Mouse (Mus musculus) heart, postnatal 0 days (tissue): ENCODE measurements around the gene Zfp101. TPM values are rescaled to one million over a fixed set of nuclear protein-coding genes. Genes with fewer than 3 reads are reported as not detected.

Experiments used
- ATAC-seq: fragments of 200-750 bp; cut with Nextera tagmentation; 2 replicates; pipeline ENCODE4 v1.8.0; 2017; ENCODE audit warnings: low read depth, moderate number of reproducible peaks, moderate library complexity; ENCODE audit not compliant: insufficient read depth
- DNase-seq: peaks from one replicate; pipeline ENCODE4 v3.0.0-alpha.2; 2016; ENCODE audit warnings: low spot score
- H3K27ac ChIP-seq: fragments of 300-500 bp; sonication (generic); 2 replicates; pipeline ENCODE4 v1.5.1; 2014; ENCODE audit warnings: low read depth, mild to moderate bottlenecking
- H3K27me3 ChIP-seq: fragments of 300-500 bp; sonication (generic); 2 replicates; pipeline ENCODE4 v1.6.1; 2014; ENCODE audit warnings: low read length, mixed read lengths; ENCODE audit not compliant: control insufficient read depth, insufficient read depth
- H3K36me3 ChIP-seq: fragments of 300-500 bp; sonication (generic); replicated peaks from 2 replicates; pipeline ENCODE4 v1.6.1; 2014; ENCODE audit warnings: low read length, mixed read lengths; ENCODE audit not compliant: control insufficient read depth, insufficient read depth
- H3K4me1 ChIP-seq: fragments of 300-500 bp; sonication (generic); 2 replicates; pipeline ENCODE4 v1.6.1; 2014; ENCODE audit warnings: antibody characterized with exemption; ENCODE audit not compliant: control insufficient read depth, insufficient read depth
- H3K4me2 ChIP-seq: fragments of 300-500 bp; sonication (generic); 2 replicates; pipeline ENCODE4 v1.6.1; 2014; ENCODE audit warnings: low read depth, mild to moderate bottlenecking, low read length, moderate library complexity
- H3K4me3 ChIP-seq: fragments of 300-500 bp; sonication (generic); 2 replicates; pipeline ENCODE4 v1.5.1; 2014; ENCODE audit warnings: low read depth, low read length
- H3K9ac ChIP-seq: fragments of 300-500 bp; sonication (generic); replicated peaks from 2 replicates; pipeline ENCODE4 v1.6.1; 2014; ENCODE audit warnings: low read depth, low read length, mixed read lengths
- H3K9me3 ChIP-seq: fragments of 300-500 bp; sonication (generic); replicated peaks from 2 replicates; pipeline ENCODE4 v1.6.1; 2016; ENCODE audit warnings: low read length; ENCODE audit not compliant: control insufficient read depth
- CTCF ChIP-seq: IDR thresholded peaks from 2 replicates; pipeline ENCODE4 v1.5.1; 2016; ENCODE audit warnings: antibody characterized with exemption, control low read depth, low read depth
- EP300 ChIP-seq: IDR thresholded peaks from 2 replicates; pipeline ENCODE4 v1.6.1; 2016; ENCODE audit warnings: antibody characterized with exemption, low read depth
- WGBS: fragments of 180-500 bp; shearing (Covaris S2); extraction: QIAGEN DNeasy Blood & Tissue Kit; methylation state at CpG from one replicate; pipeline ENCODE4 v1.1.7; 2014; 5-methylcytosine and 5-hydroxymethylcytosine counted together
- polyA plus RNA-seq: library from polyadenylated mRNA; unstranded; fragments of >200 nt; fragmentation: Nextera tagmentation; extraction: Ambion mirVana; gene quantifications from 2 replicates; pipeline ENCODE4 v1.2.1, GENCODE M21; 2015
- total RNA-seq: library from RNA; depleted of rRNA; stranded (reverse); fragments of >200 nt; gene quantifications from 2 replicates; pipeline ENCODE4 v1.2.3, GENCODE M21; 2014; ENCODE audit warnings: low replicate concordance; rRNA removed

The Zfp101 gene
- total and polyA plus RNA-seq, 2 experiments from 2014 or later = 3.4 to 6.6 TPM

DNA sequence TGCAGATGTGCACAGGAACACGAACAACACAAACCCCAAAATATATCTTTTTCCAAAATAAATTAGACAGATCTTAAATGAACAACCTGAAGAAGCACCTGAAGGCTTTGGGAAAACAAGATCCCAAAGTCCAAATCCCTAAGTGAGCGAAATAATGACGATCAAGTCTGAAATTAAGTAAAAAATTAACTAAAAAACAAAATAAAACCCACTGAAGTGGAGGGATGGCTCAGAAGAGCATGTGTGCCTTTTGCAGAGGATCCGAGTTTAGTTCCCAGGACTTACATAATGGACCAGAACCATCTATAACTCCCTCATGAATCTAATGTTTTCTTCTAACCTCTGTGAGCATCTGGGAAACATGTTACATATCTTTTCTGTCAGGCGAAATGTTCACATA lies 2.2 kb downstream of the Zfp101 start:
- H3K4me1 ChIP-seq = peaks cover 11% of the 10 kb centered on the region; the same call in 1 of the 2 replicates
- 93% methylated on average over 5 of the region's 5 CpGs for WGBS
- no peaks in the 10 kb centered on the region for H3K36me3 ChIP-seq
- H3K9ac ChIP-seq = no peak overlapping the region
- TF ChIP-seq EP300 (no peak), CTCF (no peak)
- H3K27me3 ChIP-seq = no peaks in the 10 kb centered on the region
- ATAC-seq (no peak), DNase-seq (no peak)
- H3K4me3 ChIP-seq = no peak overlapping the region
- H3K9me3 ChIP-seq = no peaks in the 10 kb centered on the region
- H3K27ac ChIP-seq = no peak overlapping the region
- no peak overlapping the region for H3K4me2 ChIP-seq

DNA sequence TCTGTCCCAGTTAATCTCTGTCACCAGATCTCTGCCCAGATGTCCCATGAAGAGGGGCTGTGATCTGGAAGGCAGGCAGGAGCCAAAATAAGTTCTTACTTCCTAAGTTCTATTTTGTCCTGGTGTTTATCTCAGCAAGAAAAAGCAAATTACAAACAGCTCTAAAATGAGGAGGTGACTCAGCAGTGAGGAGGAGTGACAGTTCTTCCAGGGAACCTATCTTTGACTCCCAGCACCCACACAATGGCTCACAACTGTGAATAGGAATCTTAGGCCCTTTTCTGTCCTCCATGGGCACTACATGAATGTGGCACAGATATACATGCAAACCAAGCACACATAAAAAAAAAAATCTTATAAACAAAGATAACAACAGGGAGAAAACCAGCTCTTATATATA lies 8.7 kb downstream of the Zfp101 start:
- no peak for TF ChIP-seq EP300
- TF ChIP-seq CTCF = no peak
- Histone ChIP-seq H3K9ac (no peak overlapping the region), H3K4me1 (no peaks in the 10 kb centered on the region), H3K27ac (no peak overlapping the region), H3K4me2 (no peak overlapping the region), H3K4me3 (no peak overlapping the region), H3K27me3 (no peaks in the 10 kb centered on the region), H3K36me3 (peaks cover 48% of the 10 kb centered on the region), H3K9me3 (no peaks in the 10 kb centered on the region)
- ATAC-seq = no peak
- DNase-seq = no peak

- Histone ChIP-seq H3K4me3 (no peak overlapping the region), H3K4me2 (no peak overlapping the region), H3K9me3 (no peaks in the 10 kb centered on the region), H3K9ac (no peak overlapping the region), H3K4me1 (no peaks in the 10 kb centered on the region), H3K36me3 (no peaks in the 10 kb centered on the region), H3K27me3 (no peaks in the 10 kb centered on the region), H3K27ac (no peak overlapping the region)
- TF ChIP-seq EP300 (no peak), CTCF (no peak)
- 84% methylated on average over 3 of the region's 3 CpGs for WGBS
- DNase-seq = no peak
- ATAC-seq = no peak
Measured at GRCm38 (mm10) chr17:33372795-33373194, 21.6 kb downstream of the Zfp101 start.

- ATAC-seq = peak; percentile 100
- TF ChIP-seq CTCF (peak; percentile 4; the same call in 1 of the 2 replicates), EP300 (no peak)
- Histone ChIP-seq H3K9me3 (no peaks in the 10 kb centered on the region), H3K36me3 (no peaks in the 10 kb centered on the region), H3K27ac (peak within 1 kb of the TSS; percentile 81), H3K4me3 (peak within 1 kb of the TSS; percentile 87), H3K27me3 (no peaks in the 10 kb centered on the region), H3K4me1 (no peaks in the 10 kb centered on the region), H3K9ac (peak within 1 kb of the TSS; percentile 77), H3K4me2 (peak within 1 kb of the TSS; percentile 77)
- peak; percentile 95 for DNase-seq
- 4% methylated on average over 47 of the region's 47 CpGs for whole genome bisulfite sequencing
Measured at GRCm38 (mm10) chr17:33358411-33359384, 35.7 kb downstream of the Zfp101 start, which contains the start of gene Zfp81. TSS of gene Zfp81 (minus strand) at chr17:33358878.

GRCm38 (mm10) chr17:33352981-33353380 lies 41.5 kb downstream of the Zfp101 start:
- no peak for TF ChIP-seq CTCF
- no peak for TF ChIP-seq EP300
- Histone ChIP-seq H3K36me3 (no peaks in the 10 kb centered on the region), H3K4me2 (no peak overlapping the region), H3K4me3 (no peak overlapping the region), H3K4me1 (no peaks in the 10 kb centered on the region), H3K27ac (no peak overlapping the region), H3K27me3 (no peaks in the 10 kb centered on the region), H3K9me3 (peaks cover 14% of the 10 kb centered on the region), H3K9ac (no peak overlapping the region)
- 91% methylated on average over 1 of the region's 1 CpGs for WGBS
- DNase-seq (no peak), ATAC-seq (no peak)

Other genes starting within 250 kb of the Zfp101 start
- gene Olfr55, start 226.2 kb downstream of the Zfp101 start, total RNA-seq = not detected in 2 replicates
- not detected in 2 replicates for gene Olfr55, start 226.2 kb downstream of the Zfp101 start, polyA plus RNA-seq
- not detected in 2 replicates for gene Olfr239, start 203.3 kb downstream of the Zfp101 start, total RNA-seq
- gene Olfr239, start 203.3 kb downstream of the Zfp101 start, polyA plus RNA-seq = not detected in 2 replicates
- not detected in 2 replicates for gene Olfr1564, start 173.0 kb downstream of the Zfp101 start, total RNA-seq
- gene Olfr1564, start 173.0 kb downstream of the Zfp101 start, polyA plus RNA-seq = 0.01 TPM in 1 of 2 replicates, not detected in the other
- 6.8 and 9.4 TPM in 2 replicates for gene Zfp955a, start 139.5 kb downstream of the Zfp101 start, total RNA-seq
- gene Zfp955a, start 139.5 kb downstream of the Zfp101 start, polyA plus RNA-seq = 12.0 and 13.0 TPM in 2 replicates
- not detected in 2 replicates for gene Olfr63, start 130.0 kb downstream of the Zfp101 start, total RNA-seq
- gene Olfr63, start 130.0 kb downstream of the Zfp101 start, polyA plus RNA-seq = not detected in 2 replicates
- gene Zfp955b, start 105.1 kb downstream of the Zfp101 start, total RNA-seq = 3.4 and 6.4 TPM in 2 replicates
- gene Zfp955b, start 105.1 kb downstream of the Zfp101 start, polyA plus RNA-seq = 8.2 and 10.4 TPM in 2 replicates
- gene Zfp81, start 35.8 kb downstream of the Zfp101 start, total RNA-seq = 2.3 and 5.4 TPM in 2 replicates
- 3.4 and 3.6 TPM in 2 replicates for gene Zfp81, start 35.8 kb downstream of the Zfp101 start, polyA plus RNA-seq
- gene Actl9, start 38.3 kb upstream of the Zfp101 start, total RNA-seq = not detected in 2 replicates
- gene Actl9, start 38.3 kb upstream of the Zfp101 start, polyA plus RNA-seq = not detected in 2 replicates
- gene Adamts10, start 129.6 kb upstream of the Zfp101 start, total RNA-seq = 17.0 and 34.7 TPM in 2 replicates
- 13.6 and 14.8 TPM in 2 replicates for gene Adamts10, start 129.6 kb upstream of the Zfp101 start, polyA plus RNA-seq
- 2.6 and 3.0 TPM in 2 replicates for gene Myo1f, start 161.1 kb upstream of the Zfp101 start, total RNA-seq
- 1.1 and 1.6 TPM in 2 replicates for gene Myo1f, start 161.1 kb upstream of the Zfp101 start, polyA plus RNA-seq
- gene Zfp414, start 234.4 kb upstream of the Zfp101 start, total RNA-seq = 29.0 and 39.9 TPM in 2 replicates
- 20.3 and 21.4 TPM in 2 replicates for gene Zfp414, start 234.4 kb upstream of the Zfp101 start, polyA plus RNA-seq
- gene Pram1, start 243.4 kb upstream of the Zfp101 start, total RNA-seq = not detected in 2 replicates
- 0.08 and 0.29 TPM in 2 replicates for gene Pram1, start 243.4 kb upstream of the Zfp101 start, polyA plus RNA-seq